Mouse (Mus musculus) liver, embryonic 15.5 days (tissue): ENCODE results near the gene Ubqln4. TPM values are rescaled to one million over a fixed set of nuclear protein-coding genes. Genes with fewer than 3 reads are reported as not detected.

Experiments used
- ATAC-seq: fragments of 200-750 bp; cut with Nextera tagmentation; 2 replicates; pipeline ENCODE4 v1.8.0; 2017; ENCODE audit warnings: moderate number of reproducible peaks, mild to moderate bottlenecking, moderate library complexity; ENCODE audit not compliant: insufficient read depth
- H3K27ac ChIP-seq: fragments of 300-500 bp; sonication (generic); replicated peaks from 2 replicates; pipeline ENCODE4 v1.5.1; 2015; ENCODE audit warnings: mild to moderate bottlenecking, inconsistent platforms
- H3K27me3 ChIP-seq: fragments of 300-500 bp; sonication (generic); 2 replicates; pipeline ENCODE4 v1.6.1; 2015; ENCODE audit warnings: mild to moderate bottlenecking, inconsistent platforms
- H3K36me3 ChIP-seq: fragments of 300-500 bp; sonication (generic); replicated peaks from 2 replicates; pipeline ENCODE4 v1.6.1; 2015; ENCODE audit warnings: moderate library complexity, mild to moderate bottlenecking, inconsistent platforms
- H3K4me1 ChIP-seq: fragments of 300-500 bp; sonication (generic); replicated peaks from 2 replicates; pipeline ENCODE4 v1.6.1; 2015; ENCODE audit warnings: inconsistent platforms
- H3K4me2 ChIP-seq: fragments of 300-500 bp; sonication (generic); 2 replicates; pipeline ENCODE4 v1.6.1; 2015; ENCODE audit warnings: moderate library complexity, mild to moderate bottlenecking, inconsistent platforms
- H3K4me3 ChIP-seq: fragments of 300-500 bp; sonication (generic); replicated peaks from 2 replicates; pipeline ENCODE4 v1.5.1; 2015; ENCODE audit warnings: mild to moderate bottlenecking, inconsistent platforms
- H3K9ac ChIP-seq: fragments of 300-500 bp; sonication (generic); 2 replicates; pipeline ENCODE4 v1.6.1; 2015; ENCODE audit warnings: moderate library complexity, mild to moderate bottlenecking, inconsistent platforms
- H3K9me3 ChIP-seq: fragments of 300-500 bp; sonication (generic); replicated peaks from 2 replicates; pipeline ENCODE4 v1.6.1; 2016; ENCODE audit warnings: inconsistent platforms
- WGBS: fragments of 180-500 bp; shearing (Covaris S2); methylation state at CpG from one replicate; pipeline ENCODE4 v1.1.7; 2015; ENCODE audit warnings: mixed read lengths; ENCODE audit not compliant: insufficient replicate concordance; 5-methylcytosine and 5-hydroxymethylcytosine counted together
- polyA plus RNA-seq: library from polyadenylated mRNA; unstranded; fragments of >200 nt; fragmentation: Nextera tagmentation; extraction: Ambion mirVana; gene quantifications from 2 replicates; pipeline ENCODE4 v1.2.1, GENCODE M21; 2015

Ubqln4 gene
- polyA plus RNA-seq, 1 experiment from 2014 or later, result 19.8 TPM

DNA sequence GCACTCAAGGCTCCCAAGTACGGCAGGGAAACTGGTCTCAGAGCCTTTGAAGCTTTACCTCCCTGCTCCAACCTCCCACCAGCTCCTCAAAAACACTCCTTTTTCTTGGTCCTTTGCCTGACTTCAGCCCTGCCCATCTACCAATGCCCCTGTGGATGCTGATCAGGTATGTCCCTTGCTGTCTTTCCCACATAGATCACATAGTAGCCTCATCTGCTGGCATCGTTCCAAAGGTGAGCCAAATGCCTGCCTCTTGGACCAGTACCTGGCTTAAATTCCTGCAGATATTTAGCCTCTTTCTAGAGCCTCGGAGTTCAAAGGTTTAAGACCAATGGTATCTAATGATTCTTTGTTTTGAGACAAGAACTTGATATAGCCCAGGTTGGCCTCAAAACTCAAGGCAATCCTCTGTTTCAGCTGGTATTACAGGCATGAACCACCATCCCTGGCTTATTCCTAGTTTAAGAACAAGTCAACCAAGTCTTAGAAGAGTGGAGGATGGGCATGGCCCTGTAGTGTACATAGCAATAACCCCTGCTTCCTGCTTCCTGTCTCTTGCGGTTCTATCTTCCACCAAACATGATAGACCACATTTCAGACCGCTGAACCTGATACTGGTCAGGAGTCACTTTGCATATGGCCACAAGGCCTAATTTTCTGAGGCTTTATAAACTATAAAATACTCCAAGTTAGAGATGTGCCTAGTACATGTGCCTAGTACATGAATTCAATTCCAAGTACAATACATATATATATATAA lies 9.7 kb upstream of the Ubqln4 start:
- no peak for ATAC-seq
- Histone ChIP-seq H3K27ac (no peak overlapping the region), H3K9me3 (no peaks in the 10 kb centered on the region), H3K4me3 (no peak overlapping the region), H3K4me2 (no peak overlapping the region), H3K9ac (no peak overlapping the region), H3K36me3 (no peaks in the 10 kb centered on the region), H3K4me1 (peaks cover 22% of the 10 kb centered on the region), H3K27me3 (no peaks in the 10 kb centered on the region)
- 41% methylated on average over 5 of the region's 5 CpGs for WGBS

DNA sequence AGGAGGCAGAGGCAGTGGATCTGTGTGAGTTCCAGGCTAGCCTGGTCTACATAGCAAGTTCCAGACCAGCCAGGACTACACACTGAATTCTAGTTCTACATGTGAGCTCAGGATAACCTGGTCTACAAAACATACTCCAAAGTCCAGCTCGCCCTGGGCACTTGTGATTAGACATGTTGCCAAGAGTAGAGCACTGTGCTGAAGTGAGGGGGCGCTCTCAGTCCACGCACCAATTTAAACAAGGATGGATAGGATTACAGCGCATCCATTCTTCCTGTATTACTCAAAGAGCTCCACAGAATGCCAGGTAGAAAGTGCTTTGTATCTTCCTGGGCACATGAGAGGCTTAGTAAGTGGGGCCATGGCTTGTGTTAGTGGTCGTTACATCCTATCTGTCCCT lies 9.0 kb upstream of the Ubqln4 start:
- Histone ChIP-seq H3K4me3 (no peak overlapping the region), H3K27me3 (no peaks in the 10 kb centered on the region), H3K4me2 (no peak overlapping the region), H3K9me3 (no peaks in the 10 kb centered on the region), H3K4me1 (peaks cover 22% of the 10 kb centered on the region), H3K36me3 (no peaks in the 10 kb centered on the region), H3K27ac (no peak overlapping the region), H3K9ac (no peak overlapping the region)
- 0 out of 2 replicates have a peak, but pooled peaks have one; percentile 16 for ATAC-seq
- 33% methylated on average over 5 of the region's 5 CpGs for WGBS

DNA sequence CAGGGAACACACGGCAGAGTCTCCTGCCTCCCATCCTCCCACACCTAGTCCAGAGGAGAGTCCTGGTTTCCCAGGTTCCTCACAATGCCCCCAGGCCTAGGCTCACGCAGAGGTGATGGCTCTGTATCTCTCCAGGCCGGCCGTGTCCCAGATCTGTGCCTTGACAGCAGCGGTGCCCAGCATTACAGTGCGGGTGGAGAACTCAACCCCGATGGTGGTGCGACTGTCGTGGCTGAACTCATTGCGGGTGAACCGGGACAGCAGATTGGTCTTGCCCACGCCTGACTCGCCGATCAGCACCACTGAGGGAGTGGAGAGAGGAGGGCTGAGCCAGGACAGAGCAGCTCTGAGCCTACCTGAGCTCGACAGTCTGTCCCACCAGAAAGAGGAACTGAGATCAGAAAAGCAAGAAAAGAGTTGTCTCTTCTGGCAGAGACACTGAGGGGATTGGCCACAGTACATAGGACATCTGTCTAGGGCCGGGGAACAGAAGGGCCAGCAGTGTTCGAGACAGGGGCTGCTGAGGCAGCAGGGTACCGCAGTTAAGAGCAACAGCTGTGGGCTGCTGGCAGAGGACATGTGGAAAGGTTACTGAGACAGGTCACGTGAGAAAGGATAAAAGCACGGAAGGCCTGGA lies 8.5 kb upstream of the Ubqln4 start:
- no peaks in the 10 kb centered on the region for H3K9me3 ChIP-seq
- WGBS, result 46% methylated on average over 20 of the region's 20 CpGs
- no peak for ATAC-seq

DNA sequence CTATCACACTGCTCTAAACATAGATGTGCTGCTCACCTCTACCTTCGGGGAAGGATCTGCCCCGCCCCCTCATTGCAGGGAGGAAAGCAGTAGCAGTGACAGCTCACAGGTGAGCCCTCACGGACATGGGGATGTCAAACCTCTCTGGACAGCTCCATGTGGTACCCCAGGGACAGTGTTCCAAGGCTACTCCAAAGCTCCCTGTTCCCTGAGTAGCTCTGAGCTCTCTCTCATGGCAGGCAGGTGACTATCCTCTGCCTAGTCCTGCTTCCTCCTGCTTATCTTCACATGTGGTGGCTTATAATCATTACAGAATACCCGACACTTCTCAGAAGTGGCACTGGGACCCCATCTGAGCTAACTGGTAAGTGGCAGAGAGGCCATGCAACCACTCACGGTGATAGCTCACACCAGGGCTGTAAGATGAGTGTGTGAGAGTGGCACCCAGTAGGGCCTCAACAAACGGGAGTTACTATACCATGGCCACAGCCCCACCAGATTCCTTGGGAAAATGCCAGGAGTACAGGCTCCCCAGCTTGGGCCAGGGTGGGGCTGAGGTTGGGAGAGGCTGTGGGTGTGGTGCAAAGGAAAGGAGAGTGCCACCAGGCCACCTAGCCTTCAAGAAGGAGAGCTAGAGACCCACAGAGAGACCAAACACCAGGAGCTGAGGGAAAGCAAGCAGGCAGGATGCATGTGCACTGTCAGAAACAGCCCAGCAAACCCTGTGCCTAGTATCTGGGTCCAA lies 6.7 kb upstream of the Ubqln4 start:
- Histone ChIP-seq H3K9me3 (no peaks in the 10 kb centered on the region), H3K36me3 (no peaks in the 10 kb centered on the region), H3K9ac (no peak overlapping the region), H3K4me3 (no peak overlapping the region), H3K27ac (no peak overlapping the region), H3K4me1 (peaks cover 45% of the 10 kb centered on the region), H3K27me3 (no peaks in the 10 kb centered on the region), H3K4me2 (no peak overlapping the region)
- no peak for ATAC-seq
- WGBS, result 46% methylated on average over 6 of the region's 6 CpGs

More for the DNA sequence above, 8.5 kb upstream of the Ubqln4 start:
- Histone ChIP-seq H3K27me3 (no peaks in the 10 kb centered on the region), H3K27ac (no peak overlapping the region), H3K9ac (no peak overlapping the region), H3K4me1 (peaks cover 28% of the 10 kb centered on the region), H3K4me3 (no peak overlapping the region), H3K36me3 (no peaks in the 10 kb centered on the region), H3K4me2 (no peak overlapping the region)

DNA sequence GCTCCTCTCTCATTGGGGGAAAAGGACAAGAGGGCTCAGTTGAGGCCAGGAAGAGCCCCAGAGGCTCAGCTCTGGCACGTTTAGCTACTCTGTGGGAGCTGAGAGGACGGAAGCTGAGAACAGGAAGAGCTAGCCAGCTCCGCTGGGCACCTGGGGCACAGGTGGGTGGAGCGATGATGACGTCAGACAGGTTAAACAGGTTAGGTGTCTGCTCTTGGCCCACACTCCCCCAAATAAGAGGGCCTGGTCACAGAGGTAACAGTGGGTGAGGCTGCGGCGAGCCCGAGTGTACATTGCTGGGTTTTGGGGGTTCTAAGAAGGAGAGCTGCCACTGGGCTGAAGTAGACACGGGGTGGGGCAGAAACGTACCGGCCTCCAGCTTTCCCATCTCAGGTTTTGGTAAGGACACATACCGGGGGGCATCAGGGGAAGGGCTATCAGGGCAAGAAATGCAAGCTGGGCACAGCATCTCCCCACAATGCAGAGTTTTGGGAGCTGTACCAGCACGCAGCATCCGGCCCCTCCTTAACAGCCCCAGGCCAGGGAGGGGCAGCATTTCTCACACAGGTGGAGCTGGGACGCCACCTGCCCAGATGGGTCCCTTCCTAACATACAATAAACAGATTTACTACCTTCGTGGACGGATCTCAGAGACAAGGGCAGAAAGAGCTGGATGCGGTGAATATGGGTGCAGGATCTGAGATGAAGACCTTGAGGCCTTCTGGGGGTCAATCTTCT lies 5.2 kb upstream of the Ubqln4 start, which contains the start of gene Rab25:
TSS of gene Rab25 (minus strand) at position 121 of the 738 bp plus-strand sequence.
- Histone ChIP-seq H3K4me1 (peaks cover 58% of the 10 kb centered on the region), H3K4me3 (no peak within 1 kb of the TSS), H3K27ac (no peak within 1 kb of the TSS), H3K27me3 (no peaks in the 10 kb centered on the region), H3K36me3 (no peaks in the 10 kb centered on the region), H3K9ac (no peak within 1 kb of the TSS), H3K9me3 (no peaks in the 10 kb centered on the region), H3K4me2 (no peak within 1 kb of the TSS)
- 71% methylated on average over 18 of the region's 18 CpGs for WGBS
- no peak for ATAC-seq

DNA sequence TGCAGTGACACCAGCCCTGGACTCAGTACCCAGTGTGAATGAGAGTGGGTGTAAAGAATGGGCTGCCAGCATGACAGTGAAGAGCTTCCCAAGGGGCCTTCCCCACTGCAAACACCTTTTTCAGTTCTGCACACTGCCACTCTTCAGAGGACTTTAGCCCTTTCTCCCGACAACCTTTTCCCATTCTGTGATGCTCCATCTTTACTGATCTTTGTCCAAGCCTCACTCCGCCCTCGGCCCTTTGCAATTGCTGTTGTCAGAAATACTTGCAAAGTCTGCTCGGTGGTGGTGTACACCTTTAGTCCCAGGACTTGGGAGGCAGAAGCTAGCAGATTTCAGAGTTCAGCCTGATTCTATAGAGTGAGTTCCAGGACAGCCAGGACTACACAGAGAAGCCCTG lies 2.0 kb upstream of the Ubqln4 start:
- peak overlapping the region; percentile 92; the same call in 1 of the 2 replicates for H3K27ac ChIP-seq
- WGBS, result 60% methylated on average over 4 of the region's 4 CpGs

DNA sequence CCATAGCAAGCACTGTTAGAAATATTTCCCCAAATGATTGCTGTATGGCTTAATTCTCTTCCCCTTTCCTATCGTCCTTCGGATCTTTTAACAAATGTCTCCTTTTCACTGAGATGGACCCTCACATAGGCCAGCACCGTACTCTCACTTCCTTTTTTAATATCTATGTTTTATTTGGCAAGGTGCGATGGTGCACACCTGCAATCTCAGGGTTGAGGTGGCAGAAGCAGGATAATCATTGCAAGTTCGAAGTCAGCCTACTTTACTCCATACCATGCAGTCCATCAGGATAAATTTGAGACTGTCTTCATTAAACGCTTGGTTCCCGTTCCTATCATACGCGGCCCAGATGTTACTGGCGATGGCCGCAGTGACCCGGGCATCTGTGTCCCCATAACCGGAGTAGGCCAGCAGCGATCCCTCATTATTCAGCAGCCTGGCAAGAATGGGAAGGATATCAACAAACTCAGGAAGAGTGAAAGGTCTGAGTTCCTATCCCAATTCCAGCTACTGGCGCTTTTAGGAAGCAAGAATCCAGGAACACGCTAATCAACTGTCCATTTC lies 1.4 kb upstream of the Ubqln4 start:
- Histone ChIP-seq H3K4me2 (peak overlapping the region; percentile 99), H3K4me1 (peaks cover 58% of the 10 kb centered on the region), H3K4me3 (peak overlapping the region; percentile 80), H3K27ac (peak overlapping the region; percentile 92), H3K27me3 (no peaks in the 10 kb centered on the region), H3K9me3 (no peaks in the 10 kb centered on the region), H3K9ac (peak overlapping the region; percentile 90), H3K36me3 (peaks cover 20% of the 10 kb centered on the region)
- no peak for ATAC-seq
- 8% methylated on average over 16 of the region's 16 CpGs for WGBS

More for the DNA sequence above, 2.0 kb upstream of the Ubqln4 start:
- Histone ChIP-seq H3K9ac (peak overlapping the region; percentile 90; the same call in 1 of the 2 replicates), H3K4me3 (peak overlapping the region; percentile 80), H3K4me2 (peak overlapping the region; percentile 99), H3K9me3 (no peaks in the 10 kb centered on the region), H3K4me1 (peaks cover 64% of the 10 kb centered on the region), H3K27me3 (no peaks in the 10 kb centered on the region), H3K36me3 (peaks cover 14% of the 10 kb centered on the region)
- no peak for ATAC-seq

DNA sequence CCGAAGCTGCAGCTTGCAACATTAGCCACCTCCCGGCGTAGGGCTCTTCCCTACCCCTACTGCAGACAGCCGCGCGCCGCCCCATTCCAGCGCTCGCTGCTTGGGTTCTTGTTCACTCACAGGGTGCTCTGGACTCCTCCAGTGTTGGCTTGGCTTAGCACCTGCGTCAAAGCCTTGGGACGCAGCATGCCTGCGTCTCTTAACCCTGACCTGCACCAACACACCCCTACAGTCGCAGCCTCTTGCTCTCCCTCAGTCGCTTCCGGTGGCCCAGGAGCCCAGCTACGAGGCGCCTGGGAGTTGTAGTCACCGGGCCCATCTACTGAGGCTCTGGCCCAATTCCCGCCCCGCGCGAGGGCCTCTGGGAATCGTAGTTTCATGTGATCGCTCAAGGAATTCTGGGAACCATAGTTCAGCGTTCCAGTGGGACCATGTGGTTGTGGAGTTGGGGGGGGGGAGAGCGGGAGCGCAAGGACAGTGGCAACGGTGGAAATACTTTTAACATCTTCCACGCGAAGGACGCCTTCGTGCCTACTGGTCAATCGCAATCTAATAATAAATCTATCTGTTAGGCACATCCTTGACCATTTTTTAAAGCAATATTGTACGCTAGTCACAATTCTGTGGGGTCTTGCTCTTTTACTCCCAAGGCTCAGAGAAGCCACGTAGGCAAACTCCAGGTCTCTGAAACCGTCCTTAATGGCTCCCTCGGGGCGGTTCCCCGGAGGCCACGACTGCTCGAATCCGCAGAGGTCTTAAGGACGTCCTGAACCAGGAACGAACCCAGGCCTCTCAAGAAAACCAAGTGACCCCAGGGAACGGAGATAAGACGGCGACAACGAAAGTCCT lies 658 bp upstream of the Ubqln4 start, which contains the start of gene Lamtor2:
TSS of gene Lamtor2 (minus strand) at position 399 of the 849 bp plus-strand sequence.
- under 1% methylated on average over 48 of the region's 48 CpGs for WGBS
- peak; percentile 85 for ATAC-seq
- no peaks in the 10 kb centered on the region for H3K9me3 ChIP-seq

DNA sequence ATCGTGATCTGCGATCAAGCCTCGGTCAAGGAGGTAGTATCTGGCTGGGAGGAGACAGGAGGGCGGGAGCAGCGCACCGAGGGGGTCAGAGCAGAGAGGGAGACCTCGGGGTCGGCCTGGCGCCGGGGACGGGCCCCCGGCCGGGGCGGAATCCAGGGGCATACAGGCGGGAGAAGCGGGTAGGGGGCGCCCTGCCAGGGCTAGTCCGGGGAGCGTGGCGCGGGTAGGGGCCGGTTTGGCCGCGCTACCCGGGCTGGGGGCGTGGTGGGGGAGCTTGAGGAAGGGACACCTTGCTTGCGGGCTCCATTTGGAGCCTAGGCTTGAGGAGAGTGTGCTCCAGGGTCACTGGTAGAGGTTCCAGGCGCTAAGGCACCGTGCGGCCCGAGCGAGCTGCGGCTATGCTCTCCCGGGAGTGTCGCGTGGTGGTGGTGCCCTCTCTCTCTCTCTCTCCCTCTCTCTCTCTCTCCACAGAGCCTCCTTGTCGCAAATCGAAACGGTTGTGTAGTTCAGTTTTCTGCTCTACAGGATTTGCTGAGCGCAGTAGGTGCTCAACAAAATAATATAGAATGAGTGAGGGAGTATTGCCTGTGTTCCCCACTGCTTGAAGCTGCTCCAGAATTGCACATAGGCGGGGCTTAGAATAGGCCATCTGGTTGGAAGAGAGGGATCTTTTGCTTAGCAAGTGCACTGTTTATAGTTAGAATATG lies 475 bp downstream of the Ubqln4 start:
- Histone ChIP-seq H3K4me1 (peaks cover 56% of the 10 kb centered on the region), H3K9ac (peak overlapping the region; percentile 90), H3K36me3 (peaks cover 36% of the 10 kb centered on the region), H3K4me3 (peak overlapping the region; percentile 80), H3K9me3 (no peaks in the 10 kb centered on the region), H3K4me2 (peak overlapping the region; percentile 99), H3K27ac (peak overlapping the region; percentile 92), H3K27me3 (no peaks in the 10 kb centered on the region)
- WGBS, result under 1% methylated on average over 39 of the region's 41 CpGs
- ATAC-seq, result peak; percentile 7

More for the DNA sequence above, 658 bp upstream of the Ubqln4 start, which contains the start of gene Lamtor2:
- Histone ChIP-seq H3K9ac (peak within 1 kb of the TSS; percentile 90), H3K4me3 (peak within 1 kb of the TSS; percentile 80), H3K27ac (peak within 1 kb of the TSS; percentile 92), H3K36me3 (peaks cover 27% of the 10 kb centered on the region), H3K4me2 (peak within 1 kb of the TSS; percentile 99), H3K4me1 (peaks cover 56% of the 10 kb centered on the region), H3K27me3 (no peaks in the 10 kb centered on the region)
